Mouse (Mus musculus) cerebellum, adult (tissue): Measurements from ENCODE around the gene Gal3st3.

ENCODE experiments used
- ATAC-seq: cut with Nextera tagmentation; 2 replicates; pipeline ENCODE4 v1.9.2; 2017; ENCODE audit warnings: mild to moderate bottlenecking, moderate library complexity, mixed read lengths; ENCODE audit not compliant: insufficient number of reproducible peaks, low FRiP score, low TSS enrichment

The Gal3st3 gene

GRCm38 (mm10) chr19:5297903-5298800 is at the start of gene Gal3st3:
Gene Gal3st3, plus strand, starts transcription at chr19:5298331.
- ATAC-seq, result no peak

GRCm38 (mm10) chr19:5257140-5257539 is 41.0 kb upstream of the Gal3st3 start:
- ATAC-seq, result no peak

- no peak for ATAC-seq
Observed at GRCm38 (mm10) chr19:5267015-5267414, 31.1 kb upstream of the Gal3st3 start.

- ATAC-seq, result no peak
Observed at GRCm38 (mm10) chr19:5268017-5268416, 30.1 kb upstream of the Gal3st3 start.

GRCm38 (mm10) chr19:5268875-5269274 is 29.3 kb upstream of the Gal3st3 start:
- no peak for ATAC-seq

GRCm38 (mm10) chr19:5269392-5269791 is 28.7 kb upstream of the Gal3st3 start:
- ATAC-seq, result no peak

- ATAC-seq, result no peak
Observed at GRCm38 (mm10) chr19:5271430-5271829, 26.7 kb upstream of the Gal3st3 start.

- peak; percentile 41; the same call in 1 of the 2 replicates for ATAC-seq
Observed at GRCm38 (mm10) chr19:5272326-5272795, 25.8 kb upstream of the Gal3st3 start.

GRCm38 (mm10) chr19:5272801-5273733 is 25.1 kb upstream of the Gal3st3 start, which contains the start of gene Pacs1:
Gene Pacs1, minus strand, starts transcription at chr19:5273119.
- peak; percentile 74; the same call in 1 of the 2 replicates for ATAC-seq

GRCm38 (mm10) chr19:5273916-5274315 is 24.2 kb upstream of the Gal3st3 start:
- ATAC-seq, result no peak

- ATAC-seq, result no peak
Observed at GRCm38 (mm10) chr19:5274641-5275040, 23.5 kb upstream of the Gal3st3 start.

- ATAC-seq, result no peak
Observed at GRCm38 (mm10) chr19:5275736-5276135, 22.4 kb upstream of the Gal3st3 start.

- ATAC-seq, result no peak
Observed at GRCm38 (mm10) chr19:5276531-5276930, 21.6 kb upstream of the Gal3st3 start.

- no peak for ATAC-seq
Observed at GRCm38 (mm10) chr19:5277140-5277539, 21.0 kb upstream of the Gal3st3 start.

- no peak for ATAC-seq
Observed at GRCm38 (mm10) chr19:5278381-5278780, 19.8 kb upstream of the Gal3st3 start.

- ATAC-seq, result peak; percentile 91
Observed at GRCm38 (mm10) chr19:5294972-5295735, 3.0 kb upstream of the Gal3st3 start, which contains the start of gene Sf3b2. Gene Sf3b2, minus strand, starts transcription at chr19:5295455.

- no peak for ATAC-seq
Observed at GRCm38 (mm10) chr19:5295736-5296075, 2.4 kb upstream of the Gal3st3 start.

- ATAC-seq, result no peak
Observed at GRCm38 (mm10) chr19:5296630-5297029, 1.5 kb upstream of the Gal3st3 start.

GRCm38 (mm10) chr19:5300588-5300987 is 2.5 kb downstream of the Gal3st3 start:
- ATAC-seq, result no peak

- no peak for ATAC-seq
Observed at GRCm38 (mm10) chr19:5302455-5302854, 4.3 kb downstream of the Gal3st3 start.
